Mouse (Mus musculus): ENCODE measurements around the gene Glb1.

The Glb1 gene

DNA sequence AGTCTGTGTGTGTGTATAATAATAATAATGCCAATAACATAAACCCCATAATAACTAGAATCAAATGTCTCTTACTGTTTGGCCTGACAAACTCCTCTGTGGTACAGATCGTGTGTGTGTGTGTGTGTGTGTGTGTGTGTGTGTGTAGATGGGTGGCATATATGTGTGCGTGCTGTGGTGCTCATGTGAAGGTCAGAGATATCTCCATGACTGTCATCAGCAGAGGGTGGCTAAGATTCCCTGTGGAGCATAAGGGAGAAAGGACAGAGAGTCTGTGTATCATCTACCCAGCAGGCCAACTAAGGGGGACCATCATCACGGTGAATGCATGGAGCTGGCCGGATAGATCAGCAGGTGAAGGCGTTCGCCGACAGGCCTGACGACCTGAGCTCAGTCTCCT lies 46.0 kb downstream of the Glb1 start:
- no peak for DNase-seq

GRCm38 (mm10) chr9:114448700-114449099 lies 47.8 kb downstream of the Glb1 start:
- no peak for DNase-seq

GRCm38 (mm10) chr9:114449120-114449754 lies 48.4 kb downstream of the Glb1 start:
- no peak for DNase-seq

GRCm38 (mm10) chr9:114451615-114452014 lies 50.7 kb downstream of the Glb1 start:
- DNase-seq = no peak

GRCm38 (mm10) chr9:114452418-114452817 lies 51.5 kb downstream of the Glb1 start:
- DNase-seq = no peak

GRCm38 (mm10) chr9:114455420-114455819 lies 54.5 kb downstream of the Glb1 start:
- no peak for DNase-seq

GRCm38 (mm10) chr9:114458436-114458835 lies 57.6 kb downstream of the Glb1 start:
- DNase-seq = no peak

DNA sequence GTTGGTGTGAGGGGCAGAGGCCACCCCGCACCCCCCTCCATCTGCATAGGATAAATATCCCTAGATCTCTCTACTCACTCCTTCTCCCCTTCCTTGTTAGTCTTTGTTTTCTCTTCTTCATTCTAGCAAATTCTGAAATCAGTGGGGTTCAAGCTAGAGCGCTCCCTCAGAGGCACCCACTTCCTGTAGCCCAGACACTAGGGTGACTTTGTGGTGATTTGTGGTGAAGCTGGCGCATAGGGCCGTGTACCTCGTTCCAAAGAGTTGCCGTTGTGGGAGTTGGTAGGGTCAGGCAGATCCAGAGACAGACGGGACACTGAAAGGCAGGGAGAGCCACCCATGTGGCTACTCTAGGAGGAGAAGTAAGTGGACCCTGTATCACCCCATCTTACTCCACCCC lies 61.7 kb downstream of the Glb1 start:
- no peak for DNase-seq

GRCm38 (mm10) chr9:114465442-114465841 lies 64.6 kb downstream of the Glb1 start:
- DNase-seq = no peak

GRCm38 (mm10) chr9:114466871-114467270 lies 66.0 kb downstream of the Glb1 start:
- DNase-seq = no peak

- DNase-seq = no peak
Measured at GRCm38 (mm10) chr9:114468217-114468616, 67.3 kb downstream of the Glb1 start.

GRCm38 (mm10) chr9:114468701-114469100 lies 67.8 kb downstream of the Glb1 start:
- DNase-seq = no peak

- DNase-seq = no peak
Measured at GRCm38 (mm10) chr9:114471892-114472291, 71.0 kb downstream of the Glb1 start.

- DNase-seq = no peak
Measured at GRCm38 (mm10) chr9:114477019-114477418, 76.1 kb downstream of the Glb1 start.

DNA sequence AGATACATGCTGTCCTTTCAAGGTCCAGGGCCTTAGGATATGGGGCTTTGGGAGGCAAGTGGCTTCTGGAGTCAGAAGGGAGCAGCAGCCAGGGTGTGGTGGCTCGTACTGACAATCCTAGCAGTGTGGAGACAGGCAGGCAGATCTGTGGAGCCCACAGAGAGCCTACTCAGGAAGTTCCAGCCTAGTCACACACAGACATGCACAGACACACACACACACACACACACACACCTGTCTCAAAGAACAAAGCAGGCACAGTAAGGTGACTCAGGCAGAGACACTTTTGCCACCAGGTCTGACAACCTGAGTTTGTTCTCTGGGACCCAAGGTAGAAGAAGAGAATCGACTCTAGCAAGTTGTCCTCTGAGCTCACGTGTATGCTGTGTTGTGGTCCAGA lies 80.1 kb downstream of the Glb1 start:
- no peak for DNase-seq

DNA sequence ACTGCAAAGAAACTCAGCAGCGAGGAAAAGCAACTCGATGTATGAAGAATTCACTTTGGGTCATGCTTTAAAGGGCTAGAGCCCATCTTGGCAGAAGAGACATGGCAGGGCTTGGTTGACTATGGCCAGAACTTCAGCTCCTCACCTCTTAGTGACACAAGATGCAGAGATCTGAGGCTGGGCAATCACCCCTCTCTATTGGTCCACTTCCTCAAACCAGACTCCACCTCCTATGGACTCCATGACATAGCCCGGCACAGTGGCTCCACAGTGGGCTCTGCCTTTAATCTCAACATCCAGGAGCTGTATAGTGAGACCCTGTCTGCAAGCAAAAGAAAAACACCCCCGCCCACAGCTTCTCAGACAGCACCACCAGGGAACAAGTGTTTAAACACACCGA lies 83.9 kb downstream of the Glb1 start:
- no peak for DNase-seq

- no peak for DNase-seq
Measured at GRCm38 (mm10) chr9:114486808-114487207, 85.9 kb downstream of the Glb1 start.

DNA sequence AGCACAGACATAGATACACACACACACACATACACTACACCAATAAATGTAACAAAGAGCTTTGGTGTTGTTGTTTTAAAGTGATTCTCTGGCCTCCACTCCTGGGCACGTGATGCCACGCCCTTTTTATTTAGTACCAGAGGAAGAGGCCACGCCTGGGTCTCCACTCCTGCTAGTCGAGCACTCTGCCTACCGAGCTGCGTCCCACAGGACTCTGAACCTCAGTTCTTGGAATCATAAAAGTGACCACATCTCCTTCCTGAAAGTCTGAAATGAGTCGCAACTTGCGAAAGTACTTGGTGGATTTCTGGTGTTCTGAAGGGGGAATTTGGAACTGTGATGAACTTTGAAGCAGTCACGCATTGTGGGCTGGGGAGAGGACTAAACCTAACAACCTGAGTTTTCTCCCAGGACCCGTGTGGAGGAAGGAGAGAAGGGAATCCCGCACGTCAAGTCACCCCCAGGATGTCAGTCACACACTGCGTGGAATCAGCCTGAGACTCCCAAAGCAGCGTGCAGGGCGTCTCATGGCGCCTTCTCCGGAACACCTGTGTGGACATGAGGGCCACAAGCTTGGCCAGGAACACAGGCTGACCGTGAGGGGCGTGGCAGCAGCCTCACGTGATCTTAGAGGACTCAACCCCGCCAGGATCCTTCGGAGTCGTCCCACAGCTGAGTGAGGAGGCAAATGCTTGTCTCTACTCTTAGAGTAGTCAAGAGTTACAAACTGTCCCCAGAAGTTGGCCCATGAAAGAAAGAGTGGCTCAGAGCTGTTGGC lies 86.8 kb downstream of the Glb1 start:
- no peak for DNase-seq

- DNase-seq = no peak
Measured at GRCm38 (mm10) chr9:114496469-114496868, 95.6 kb downstream of the Glb1 start.

DNA sequence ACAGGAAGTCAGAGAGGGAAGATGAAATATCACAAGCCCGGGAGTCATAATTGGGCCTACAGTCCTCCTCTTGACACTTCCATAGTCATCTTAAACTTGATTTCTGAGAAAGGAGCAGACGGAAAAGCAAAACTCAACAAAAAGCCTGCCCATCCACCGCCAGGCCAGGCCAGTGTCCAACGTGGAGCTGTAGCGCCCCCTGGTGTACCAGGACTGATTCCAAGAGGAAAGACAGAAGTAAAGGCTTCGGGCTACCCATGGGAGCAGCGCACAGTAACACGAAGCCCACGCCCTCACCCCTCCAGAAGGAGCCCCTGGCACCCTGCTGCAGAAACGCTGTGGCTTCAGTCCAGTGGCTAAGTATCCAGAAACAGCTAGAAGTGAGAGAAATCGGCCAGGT lies 97.3 kb downstream of the Glb1 start:
- peak; percentile 96 for DNase-seq

- peak; percentile 87 for DNase-seq
Measured at GRCm38 (mm10) chr9:114499783-114500515, 99.1 kb downstream of the Glb1 start.

DNA sequence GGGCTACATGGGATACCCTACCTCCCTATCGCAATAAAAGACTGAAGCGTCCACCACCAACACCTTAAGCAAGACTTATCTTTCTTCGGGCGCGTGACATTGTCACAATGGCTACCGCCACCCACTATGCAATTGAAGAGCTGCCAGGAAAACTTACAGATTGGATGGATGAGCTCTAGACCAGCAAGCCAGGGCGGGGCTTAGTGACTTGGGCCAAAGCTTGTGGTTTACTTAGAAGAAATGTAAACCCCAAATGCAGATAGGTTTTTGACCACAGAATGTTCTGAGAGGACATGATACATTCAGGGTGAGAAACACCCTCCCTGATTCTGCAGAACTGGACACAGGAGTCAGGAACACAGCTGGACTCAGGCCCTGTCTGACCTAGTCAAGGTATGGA lies 100.2 kb downstream of the Glb1 start:
- DNase-seq = no peak

DNA sequence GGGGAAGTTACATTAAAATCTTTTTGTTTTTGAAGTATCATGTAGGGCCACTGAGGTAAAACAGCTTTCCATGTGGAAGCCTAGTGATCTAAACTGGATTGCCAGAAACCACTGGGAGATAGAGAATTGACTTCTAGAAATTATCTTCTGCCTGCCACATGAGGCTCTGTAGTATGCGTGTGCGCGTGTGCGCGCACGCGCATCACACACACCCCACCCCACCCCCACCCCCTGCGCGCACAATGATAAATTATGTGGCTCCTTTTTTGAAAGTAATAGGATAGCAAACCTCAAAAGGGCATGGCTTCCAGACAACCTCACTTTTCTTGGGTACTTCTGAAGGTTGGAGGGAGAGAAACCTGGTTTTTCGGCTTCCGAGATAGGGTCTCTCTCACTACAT lies 101.0 kb downstream of the Glb1 start:
- no peak for DNase-seq
